Mouse (Mus musculus) liver, embryonic 14.5 days (tissue): ENCODE results near the gene Pknox2.

Source experiments
- CTCF ChIP-seq: IDR thresholded peaks from 2 replicates; pipeline ENCODE4 v1.5.1; 2016; ENCODE audit warnings: antibody characterized with exemption, low read depth, control low read depth
- EP300 ChIP-seq: IDR thresholded peaks from 2 replicates; pipeline ENCODE4 v1.6.1; 2016; ENCODE audit warnings: antibody characterized with exemption, low read depth

GRCm38 (mm10) chr9:37117529-37117928, 29.7 kb downstream of the Pknox2 start:
- TF ChIP-seq EP300, result no peak
- no peak for TF ChIP-seq CTCF
